Mouse (Mus musculus): ENCODE results near the gene Cd6. TPM values are rescaled to one million over a fixed set of nuclear protein-coding genes. Genes with fewer than 3 reads are reported as not detected.

Cd6 gene
- polyA plus RNA-seq, 1 experiment from 2014 or later: not detected

DNA sequence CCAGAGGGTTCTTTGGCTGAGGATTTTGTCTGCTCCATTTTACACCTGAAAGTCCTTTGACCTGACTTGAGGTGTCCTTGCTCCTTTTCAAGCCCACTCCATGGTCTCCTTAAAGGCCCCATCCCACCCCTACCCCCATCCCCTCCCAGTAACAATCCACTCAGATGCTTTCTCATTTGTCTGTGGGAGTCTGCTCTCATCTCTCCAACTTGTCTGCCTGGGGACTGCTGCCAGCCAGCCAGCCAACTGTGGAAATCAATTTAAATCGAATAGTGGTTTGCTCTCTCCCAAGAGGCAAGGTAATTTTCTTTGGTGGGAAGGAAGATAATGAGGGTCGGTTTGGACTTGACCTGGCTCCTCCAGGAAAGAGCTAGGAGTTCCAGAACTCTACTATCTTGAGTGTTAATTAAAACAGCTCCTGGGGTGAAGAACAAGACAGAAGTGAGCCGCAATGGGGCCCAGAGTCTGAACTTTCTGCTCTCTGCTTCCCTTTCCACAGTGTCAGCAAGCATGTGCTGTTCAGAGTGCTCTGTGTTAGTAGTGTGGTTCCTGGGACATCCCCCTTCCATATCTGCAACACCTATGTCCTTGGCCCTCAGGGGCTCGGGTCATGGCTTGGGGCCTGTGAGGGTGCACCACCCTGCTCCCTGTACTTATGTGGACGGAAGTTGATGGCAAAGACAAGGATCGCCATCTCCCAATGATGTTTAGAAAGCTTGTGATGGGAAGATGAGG lies 61.0 kb downstream of the Cd6 start:
- ATAC-seq (ENCODE audit: low FRiP score): peak; percentile 39; the same call in 1 of the 2 replicates
- H3K9ac ChIP-seq: no peak overlapping the region
- no peaks in the 10 kb centered on the region for H3K27me3 ChIP-seq
- no peaks in the 10 kb centered on the region for H3K9me3 ChIP-seq (replicated peaks)
- no peak overlapping the region for H3K4me3 ChIP-seq
- no peak overlapping the region for H3K4me2 ChIP-seq (replicated peaks)
- H3K4me1 ChIP-seq: peaks cover 15% of the 10 kb centered on the region
- peak overlapping the region; percentile 69 for H3K27ac ChIP-seq
- H3K36me3 ChIP-seq: no peaks in the 10 kb centered on the region
- WGBS: 62% methylated on average over 6 of the region's 6 CpGs

DNA sequence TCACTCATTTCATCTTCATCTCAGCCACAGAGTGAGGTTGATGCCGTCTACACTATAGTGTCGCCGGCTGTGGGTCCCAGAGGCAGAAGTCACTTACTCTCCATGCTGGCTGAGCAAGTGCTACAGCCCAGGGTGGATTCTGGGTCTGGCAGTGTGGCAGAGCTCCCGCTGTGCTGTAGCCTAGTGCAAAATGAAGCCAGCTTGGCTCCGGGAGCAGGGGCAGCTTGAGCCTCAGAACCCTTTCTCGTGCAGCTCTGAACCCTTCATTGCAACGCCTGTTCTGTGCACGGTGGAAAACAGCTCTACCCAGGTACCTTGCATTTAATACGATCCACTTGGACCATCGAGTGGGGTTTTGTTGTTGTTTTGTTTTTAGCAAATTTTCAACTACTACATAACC lies 62.2 kb downstream of the Cd6 start:
- H3K27ac ChIP-seq: no peak overlapping the region
- ATAC-seq (ENCODE audit: low FRiP score): no peak

DNA sequence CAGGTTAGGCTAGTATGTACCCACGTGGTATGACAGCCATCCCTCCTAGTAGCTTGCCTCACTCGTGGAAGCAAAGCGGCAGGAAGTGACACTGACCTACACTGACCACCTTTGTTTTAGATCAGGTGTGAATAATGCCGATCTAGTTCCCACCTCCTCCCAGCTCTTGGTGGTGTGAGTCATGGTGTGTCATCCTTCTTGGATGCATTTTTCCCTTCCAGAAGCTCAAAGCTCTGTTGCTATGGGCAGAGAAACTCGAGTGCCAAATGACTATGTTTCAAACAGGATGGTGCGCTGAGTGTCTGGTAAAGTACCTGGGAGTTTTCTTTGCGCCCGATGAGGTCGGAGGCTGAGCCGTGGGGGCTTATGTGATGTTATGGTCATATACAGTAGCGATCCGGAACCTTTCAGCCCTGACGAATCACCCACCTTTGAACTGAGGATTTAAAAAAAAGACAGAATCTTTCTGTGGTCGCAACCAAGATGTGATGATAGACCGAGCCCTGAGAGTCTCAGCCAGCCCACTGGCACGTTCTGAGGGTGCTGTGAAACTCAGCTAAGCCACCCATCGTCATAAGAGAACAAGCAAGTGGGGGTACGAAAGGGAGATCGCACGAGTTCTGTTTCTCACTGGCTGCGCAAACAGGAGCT lies 66.4 kb downstream of the Cd6 start:
- Histone ChIP-seq H3K4me3 (no peak overlapping the region), H3K4me1 (peaks cover 9% of the 10 kb centered on the region), H3K36me3 (no peaks in the 10 kb centered on the region), H3K27ac (no peak overlapping the region), H3K4me2 (replicated peaks) (no peak overlapping the region), H3K9me3 (replicated peaks) (no peaks in the 10 kb centered on the region), H3K27me3 (no peaks in the 10 kb centered on the region), H3K9ac (no peak overlapping the region)
- ATAC-seq (ENCODE audit: low FRiP score): no peak
- WGBS: 85% methylated on average over 21 of the region's 21 CpGs

More for the DNA sequence above, 62.2 kb downstream of the Cd6 start:
- no peak overlapping the region for H3K4me3 ChIP-seq
- no peaks in the 10 kb centered on the region for H3K36me3 ChIP-seq
- H3K27me3 ChIP-seq: no peaks in the 10 kb centered on the region
- WGBS: 79% methylated on average over 10 of the region's 10 CpGs
- peaks cover 15% of the 10 kb centered on the region for H3K4me1 ChIP-seq
- H3K4me2 ChIP-seq (replicated peaks): no peak overlapping the region
- no peak overlapping the region for H3K9ac ChIP-seq
- no peaks in the 10 kb centered on the region for H3K9me3 ChIP-seq (replicated peaks)

DNA sequence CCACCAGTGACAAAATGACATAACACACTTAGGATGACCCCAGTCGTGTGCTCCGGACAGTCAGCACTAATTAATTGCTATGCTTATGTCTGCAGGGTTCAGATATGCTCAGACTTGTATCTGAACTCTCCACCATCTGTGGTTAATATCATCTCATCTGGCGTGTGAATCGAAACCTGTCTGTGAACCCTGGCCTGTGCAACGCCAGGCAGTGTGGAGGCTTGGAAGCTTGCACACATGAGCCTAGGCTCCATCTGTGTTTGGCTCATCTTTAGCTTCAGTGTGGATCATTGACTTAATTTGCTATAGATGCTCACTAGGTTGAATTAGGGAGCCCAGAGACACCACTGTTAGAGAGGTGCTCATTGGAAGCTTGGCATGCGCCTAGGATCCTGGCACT lies 67.4 kb downstream of the Cd6 start:
- no peak overlapping the region for H3K9ac ChIP-seq
- H3K27me3 ChIP-seq: no peaks in the 10 kb centered on the region
- peaks cover 11% of the 10 kb centered on the region for H3K4me1 ChIP-seq
- no peaks in the 10 kb centered on the region for H3K9me3 ChIP-seq (replicated peaks)
- H3K27ac ChIP-seq: no peak overlapping the region
- H3K4me2 ChIP-seq (replicated peaks): no peak overlapping the region
- ATAC-seq (ENCODE audit: low FRiP score): no peak
- 84% methylated on average over 6 of the region's 6 CpGs for WGBS
- no peak overlapping the region for H3K4me3 ChIP-seq
- no peaks in the 10 kb centered on the region for H3K36me3 ChIP-seq

DNA sequence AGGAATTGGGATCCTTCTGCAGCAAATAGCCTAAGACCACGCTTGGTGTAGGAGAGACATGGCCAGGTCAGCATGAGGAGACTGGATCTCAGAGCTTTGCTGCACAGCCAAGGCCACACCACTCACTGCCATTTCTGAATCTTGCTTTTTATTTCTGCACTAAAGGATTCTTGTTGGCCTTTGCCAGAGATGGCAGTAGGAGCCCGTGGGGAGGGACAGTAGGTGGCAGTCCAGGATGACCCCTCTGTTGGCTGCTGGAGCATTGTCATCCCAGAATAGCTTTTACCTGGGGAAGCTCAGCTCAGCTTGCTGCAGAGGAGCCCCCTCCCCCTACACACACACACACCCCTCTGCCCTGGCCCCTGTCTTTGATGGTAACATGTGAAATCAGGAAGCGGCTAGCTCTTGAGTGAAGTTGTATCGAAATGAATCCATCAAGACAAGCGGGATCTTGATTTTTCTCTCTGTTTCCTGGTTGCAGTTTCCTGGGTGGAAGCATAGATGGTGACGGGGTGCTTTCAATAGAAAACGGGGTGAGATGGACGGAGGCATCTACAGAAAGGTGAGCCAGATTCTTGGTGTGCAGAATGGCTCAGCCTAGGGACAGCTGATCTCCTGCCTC lies 68.0 kb downstream of the Cd6 start:
- 89% methylated on average over 8 of the region's 8 CpGs for WGBS

DNA sequence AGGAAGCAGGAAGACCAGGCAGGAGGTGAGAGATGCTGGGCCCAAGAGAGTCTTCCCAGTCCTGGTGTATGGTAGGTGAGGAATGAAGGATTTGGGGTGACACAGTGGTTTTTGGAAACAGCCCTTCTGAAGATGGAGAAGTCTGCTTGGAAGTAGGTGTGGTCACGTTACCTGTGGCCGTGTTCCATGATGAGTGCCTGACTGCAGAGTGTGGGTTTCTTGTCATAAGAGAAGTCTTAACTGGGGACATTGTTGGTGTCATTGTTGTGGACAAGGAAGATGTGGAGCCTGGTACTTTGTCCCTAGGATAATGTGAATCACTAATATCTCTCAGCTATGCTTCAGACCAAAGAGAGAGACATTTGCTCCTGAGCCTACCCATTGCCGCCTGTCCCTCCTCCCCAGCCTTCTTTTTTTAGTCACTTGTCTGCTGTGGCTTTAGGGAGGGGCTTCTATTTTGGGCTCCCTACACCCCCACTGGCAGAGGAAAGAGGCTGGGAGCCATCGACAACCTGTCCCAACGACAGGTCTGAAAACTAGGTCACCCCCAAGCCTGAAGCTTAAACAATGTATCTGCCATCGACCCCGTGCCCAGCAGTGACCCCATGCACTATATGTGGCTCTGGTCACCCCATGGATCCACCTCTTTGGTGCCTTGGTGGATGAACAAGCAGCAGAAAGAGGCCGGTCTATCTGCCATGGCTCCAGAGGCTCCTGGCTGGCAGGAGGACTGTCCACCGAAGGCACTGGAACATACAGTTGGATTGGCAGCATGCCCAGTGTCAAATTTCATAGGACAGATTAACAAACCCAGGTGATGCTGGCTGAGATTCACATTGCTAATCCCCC lies 69.7 kb downstream of the Cd6 start:
- H3K9me3 ChIP-seq (replicated peaks): no peaks in the 10 kb centered on the region
- peaks cover 11% of the 10 kb centered on the region for H3K4me1 ChIP-seq
- WGBS: 89% methylated on average over 9 of the region's 9 CpGs
- H3K36me3 ChIP-seq: no peaks in the 10 kb centered on the region
- H3K4me3 ChIP-seq: no peak overlapping the region
- no peak overlapping the region for H3K4me2 ChIP-seq (replicated peaks)
- ATAC-seq (ENCODE audit: low FRiP score): no peak
- no peaks in the 10 kb centered on the region for H3K27me3 ChIP-seq
- no peak overlapping the region for H3K9ac ChIP-seq
- no peak overlapping the region for H3K27ac ChIP-seq

More for the DNA sequence above, 68.0 kb downstream of the Cd6 start:
- Histone ChIP-seq H3K4me1 (peaks cover 11% of the 10 kb centered on the region), H3K27me3 (no peaks in the 10 kb centered on the region), H3K4me2 (replicated peaks) (no peak overlapping the region), H3K36me3 (no peaks in the 10 kb centered on the region), H3K9me3 (replicated peaks) (no peaks in the 10 kb centered on the region), H3K9ac (no peak overlapping the region), H3K27ac (no peak overlapping the region), H3K4me3 (no peak overlapping the region)
- ATAC-seq (ENCODE audit: low FRiP score): no peak

DNA sequence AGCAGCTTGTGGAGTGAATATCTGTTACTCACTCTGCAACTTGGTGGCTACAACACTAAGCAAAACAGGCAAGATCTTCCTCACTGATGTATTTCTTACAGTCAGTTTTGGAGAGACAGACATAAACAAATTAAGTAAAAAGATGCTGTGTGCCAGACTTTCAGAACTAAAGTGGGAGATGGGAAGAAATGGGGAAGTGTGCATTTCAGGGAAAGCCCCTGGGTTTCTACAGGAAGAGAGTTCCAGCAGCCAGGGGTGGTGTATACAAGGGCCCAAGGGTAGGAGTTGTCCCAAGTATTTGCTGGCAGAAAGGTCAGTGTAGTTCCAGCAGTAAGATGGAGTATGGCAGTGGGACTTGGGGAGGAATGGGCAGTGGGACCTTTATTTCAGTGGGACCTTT lies 70.3 kb downstream of the Cd6 start:
- no peaks in the 10 kb centered on the region for H3K27me3 ChIP-seq
- H3K4me1 ChIP-seq: peaks cover 11% of the 10 kb centered on the region
- H3K4me3 ChIP-seq: no peak overlapping the region
- H3K27ac ChIP-seq: no peak overlapping the region
- no peak overlapping the region for H3K4me2 ChIP-seq (replicated peaks)
- H3K9me3 ChIP-seq (replicated peaks): no peaks in the 10 kb centered on the region
- no peak for ATAC-seq (ENCODE audit: low FRiP score)
- no peaks in the 10 kb centered on the region for H3K36me3 ChIP-seq
- H3K9ac ChIP-seq: no peak overlapping the region

DNA sequence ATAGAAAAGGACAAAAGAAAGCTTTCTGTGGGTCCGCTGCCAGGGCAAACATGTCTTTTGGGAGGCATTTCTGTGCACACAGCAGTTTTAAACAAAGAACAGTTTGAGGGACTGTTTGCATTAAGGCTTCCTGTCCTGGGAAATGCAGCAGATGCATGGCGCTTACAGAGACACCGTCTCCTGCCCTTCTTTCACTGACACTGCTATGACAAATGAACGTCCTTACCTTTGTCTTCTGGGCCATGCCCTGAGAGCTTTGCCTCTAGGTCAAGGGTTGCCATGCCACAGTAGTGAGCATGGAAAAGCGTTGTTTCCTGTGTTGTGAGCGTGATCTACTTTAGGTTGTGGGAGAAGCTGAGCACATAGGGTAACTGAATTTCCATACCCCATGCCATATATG lies 71.2 kb downstream of the Cd6 start:
- H3K36me3 ChIP-seq: no peaks in the 10 kb centered on the region
- no peak for ATAC-seq (ENCODE audit: low FRiP score)
- 45% methylated on average over 6 of the region's 6 CpGs for WGBS
- H3K4me3 ChIP-seq: no peak overlapping the region
- H3K4me2 ChIP-seq (replicated peaks): no peak overlapping the region
- H3K9me3 ChIP-seq (replicated peaks): no peaks in the 10 kb centered on the region
- H3K4me1 ChIP-seq: peaks cover 11% of the 10 kb centered on the region
- no peak overlapping the region for H3K9ac ChIP-seq
- H3K27me3 ChIP-seq: no peaks in the 10 kb centered on the region
- no peak overlapping the region for H3K27ac ChIP-seq

DNA sequence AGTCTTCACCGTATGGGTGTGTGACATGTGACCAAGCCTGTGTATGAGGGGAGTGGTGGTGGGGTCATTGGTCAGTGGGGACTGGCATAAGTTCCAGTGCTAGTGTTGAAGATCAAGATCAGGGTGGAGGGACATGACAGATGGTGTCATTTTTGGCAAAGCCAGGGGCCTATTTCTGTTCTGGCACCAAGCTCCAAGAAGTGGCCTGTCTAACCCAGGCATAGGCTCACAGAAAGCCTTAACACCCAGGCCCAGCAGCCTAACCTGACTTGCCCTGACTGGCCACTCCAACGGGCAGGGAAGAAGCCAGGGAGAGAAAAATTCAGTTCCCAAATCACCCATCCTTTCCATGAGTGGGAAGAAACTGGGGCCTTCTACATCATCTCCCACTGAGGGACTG lies 72.3 kb downstream of the Cd6 start:
- ATAC-seq (ENCODE audit: low FRiP score): no peak
- Histone ChIP-seq H3K27me3 (no peaks in the 10 kb centered on the region), H3K4me2 (replicated peaks) (no peak overlapping the region), H3K9ac (no peak overlapping the region), H3K4me3 (no peak overlapping the region), H3K9me3 (replicated peaks) (no peaks in the 10 kb centered on the region), H3K36me3 (no peaks in the 10 kb centered on the region), H3K4me1 (peaks cover 11% of the 10 kb centered on the region), H3K27ac (no peak overlapping the region)
- 94% methylated on average over 2 of the region's 2 CpGs for WGBS

DNA sequence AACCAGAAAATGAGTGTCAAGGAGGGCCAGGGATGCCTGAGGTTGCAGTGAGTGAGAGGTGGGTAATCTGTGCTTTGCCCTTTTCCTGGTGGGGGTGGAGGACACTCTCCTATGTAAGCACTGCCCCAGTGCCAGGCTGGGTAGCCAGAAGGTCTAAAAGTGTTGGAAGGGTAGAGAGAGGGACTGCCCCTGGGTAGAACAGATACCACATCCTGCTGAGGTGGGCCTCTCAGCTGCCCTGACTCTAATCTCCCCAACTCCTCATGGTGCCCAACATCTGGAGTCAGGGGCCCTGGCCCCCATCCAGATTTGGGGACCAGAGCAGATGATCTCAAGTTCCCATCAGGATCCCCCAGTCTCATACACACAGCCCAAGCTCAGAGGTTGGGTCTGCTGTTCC lies 72.7 kb downstream of the Cd6 start:
- no peak for ATAC-seq (ENCODE audit: low FRiP score)

DNA sequence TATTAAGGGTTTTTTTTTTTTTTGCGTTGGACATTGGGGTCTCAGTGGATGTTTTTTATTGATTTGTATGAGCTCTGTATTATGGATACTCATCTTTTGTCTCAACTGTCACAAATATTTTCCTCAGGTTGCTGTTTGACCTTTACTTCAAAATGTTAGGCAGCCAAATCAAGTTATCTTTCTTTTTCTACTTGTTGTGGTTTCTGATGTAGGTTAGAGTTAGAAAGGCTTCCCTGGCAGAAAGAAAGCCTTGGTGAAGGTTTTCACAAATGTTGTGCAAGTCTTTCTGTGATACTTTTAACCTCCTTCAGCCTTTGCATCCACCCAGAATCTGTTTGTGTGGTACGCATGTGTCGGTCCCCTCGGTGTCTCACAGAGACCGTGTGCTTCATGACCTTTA lies 77.2 kb downstream of the Cd6 start:
- Histone ChIP-seq H3K27me3 (no peaks in the 10 kb centered on the region), H3K27ac (no peak overlapping the region), H3K4me1 (no peaks in the 10 kb centered on the region), H3K9ac (no peak overlapping the region), H3K4me3 (no peak overlapping the region), H3K36me3 (no peaks in the 10 kb centered on the region), H3K4me2 (replicated peaks) (no peak overlapping the region), H3K9me3 (replicated peaks) (no peaks in the 10 kb centered on the region)
- no peak for ATAC-seq (ENCODE audit: low FRiP score)
- 93% methylated on average over 5 of the region's 5 CpGs for WGBS

More for the DNA sequence above, 72.7 kb downstream of the Cd6 start:
- Histone ChIP-seq H3K4me1 (peaks cover 11% of the 10 kb centered on the region), H3K27ac (no peak overlapping the region), H3K4me2 (replicated peaks) (no peak overlapping the region), H3K27me3 (no peaks in the 10 kb centered on the region), H3K4me3 (no peak overlapping the region), H3K9ac (no peak overlapping the region), H3K9me3 (replicated peaks) (no peaks in the 10 kb centered on the region), H3K36me3 (no peaks in the 10 kb centered on the region)

DNA sequence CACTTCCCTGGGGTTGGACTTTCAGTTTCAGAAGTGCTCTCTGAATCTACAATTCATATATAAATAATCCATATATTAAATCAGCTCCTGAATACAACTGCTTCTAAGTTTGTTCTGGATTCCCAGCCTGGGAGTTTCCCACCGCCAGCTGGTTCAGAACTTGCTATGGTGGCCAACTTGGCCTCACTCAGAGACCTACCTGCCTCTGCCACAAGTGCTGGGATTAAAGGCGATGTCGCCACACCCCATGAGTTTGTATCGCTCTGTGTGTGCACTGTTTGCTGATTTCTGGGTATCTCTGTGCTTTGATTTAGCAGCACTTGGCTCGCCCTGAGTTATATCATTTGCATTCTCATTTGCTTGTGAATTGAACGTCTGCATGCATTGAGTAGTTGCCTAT lies 77.8 kb downstream of the Cd6 start:
- 86% methylated on average over 6 of the region's 6 CpGs for WGBS
- Histone ChIP-seq H3K4me1 (no peaks in the 10 kb centered on the region), H3K9ac (no peak overlapping the region), H3K27me3 (no peaks in the 10 kb centered on the region), H3K27ac (no peak overlapping the region), H3K9me3 (replicated peaks) (no peaks in the 10 kb centered on the region), H3K4me3 (no peak overlapping the region), H3K4me2 (replicated peaks) (no peak overlapping the region), H3K36me3 (no peaks in the 10 kb centered on the region)
- ATAC-seq (ENCODE audit: low FRiP score): no peak

Measured in hindbrain, embryonic 12.5 days (tissue).